Mouse (Mus musculus) olfactory bulb, adult 2 months (tissue): ENCODE measurements around the gene AW011738. TPM values are rescaled to one million over a fixed set of nuclear protein-coding genes. Genes with fewer than 3 reads are reported as not detected.

Source experiments
- H3K27ac ChIP-seq: fragments of 200-500 bp; 2 replicates; pipeline ENCODE4 v1.5.1; 2012; ENCODE audit warnings: low read depth, low read length; ENCODE audit not compliant: insufficient read depth
- H3K4me1 ChIP-seq: fragments of 200-500 bp; 2 replicates; pipeline ENCODE4 v1.6.1; 2012; ENCODE audit warnings: low read length; ENCODE audit not compliant: control insufficient read depth, insufficient read depth
- H3K4me3 ChIP-seq: fragments of 200-500 bp; 2 replicates; pipeline ENCODE4 v1.5.1; 2012; ENCODE audit warnings: mild to moderate bottlenecking, low read depth, low read length, moderate library complexity; ENCODE audit not compliant: insufficient read depth
- CTCF ChIP-seq: fragments of 200-500 bp; IDR thresholded peaks from 2 replicates; pipeline ENCODE4 v1.5.1; 2012; ENCODE audit warnings: low read depth, mild to moderate bottlenecking, low read length, moderate library complexity; ENCODE audit not compliant: insufficient read depth
- POLR2A ChIP-seq: fragments of 200-500 bp; IDR thresholded peaks from 2 replicates; pipeline ENCODE4 v1.6.1; 2012; ENCODE audit warnings: mild to moderate bottlenecking, low read depth, low read length, moderate library complexity; ENCODE audit not compliant: insufficient read depth
- WGBS: fragments of 180-500 bp; shearing (Covaris S2); methylation state at CpG from one replicate; pipeline ENCODE4 v1.1.7; 2018; 5-methylcytosine and 5-hydroxymethylcytosine counted together
- polyA plus RNA-seq: library from polyadenylated mRNA; stranded (reverse); fragments of >200 nt; gene quantifications from 2 replicates; pipeline ENCODE4 v1.2.4, GENCODE M21; 2012; ENCODE audit warnings: low replicate concordance; ENCODE audit not compliant: missing spikeins, insufficient read depth, insufficient read length

Gene AW011738
- not detected in 2 replicates for polyA plus RNA-seq

DNA sequence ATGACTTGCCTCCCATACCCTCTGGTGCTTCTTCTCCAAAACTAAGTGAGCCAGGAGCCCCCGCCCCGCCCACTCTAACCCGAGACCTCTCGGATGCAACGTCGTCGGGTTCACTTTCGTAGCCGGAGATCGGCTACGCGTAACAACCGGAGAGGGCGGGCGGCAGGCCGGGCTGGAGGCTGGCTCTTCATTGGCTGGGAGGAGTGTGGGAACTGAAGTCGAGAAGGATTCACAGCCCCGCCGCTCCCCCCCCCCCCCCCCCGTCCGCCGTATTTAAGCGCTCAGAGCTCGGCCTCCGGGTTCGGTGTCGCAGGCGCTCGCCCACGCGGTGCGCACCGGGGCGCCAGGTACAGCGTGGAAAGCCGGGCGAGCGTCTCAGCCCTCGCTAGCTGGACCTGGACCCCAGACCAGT, at the start of gene AW011738:
Gene AW011738, plus strand, starts transcription at position 304 of the 412 bp plus-strand sequence.
- WGBS, result under 1% methylated on average over 33 of the region's 39 CpGs
- H3K4me1 ChIP-seq, result peaks cover 19% of the 10 kb centered on the region; the same call in 1 of the 2 replicates
- no peak for TF ChIP-seq CTCF
- no peak for TF ChIP-seq POLR2A
- H3K4me3 ChIP-seq, result peak within 1 kb of the TSS; percentile 83
- H3K27ac ChIP-seq, result peak within 1 kb of the TSS; percentile 79

DNA sequence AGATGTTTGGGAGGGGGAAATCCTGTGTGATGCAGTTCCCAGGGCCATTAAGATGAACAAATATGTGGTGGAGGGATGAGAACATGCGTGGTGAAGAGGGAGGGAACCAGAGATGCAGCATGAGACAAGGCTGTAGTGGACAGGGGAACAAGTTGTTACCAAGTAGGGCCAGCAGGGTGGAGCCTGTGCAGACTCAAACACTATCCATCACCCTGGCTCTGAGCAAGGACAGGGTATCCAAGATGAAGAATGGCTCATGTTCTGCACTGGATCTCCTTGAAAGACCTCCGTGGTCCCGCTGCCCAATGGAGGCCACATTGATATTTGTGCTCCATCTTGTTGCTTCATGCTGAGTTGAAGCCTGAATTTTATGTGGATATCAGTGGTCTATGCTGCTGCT, 48.3 kb upstream of the AW011738 start:
- TF ChIP-seq POLR2A (no peak), CTCF (no peak)
- no peak overlapping the region for H3K27ac ChIP-seq
- no peaks in the 10 kb centered on the region for H3K4me1 ChIP-seq
- no peak overlapping the region for H3K4me3 ChIP-seq
- 92% methylated on average over 3 of the region's 3 CpGs for WGBS

DNA sequence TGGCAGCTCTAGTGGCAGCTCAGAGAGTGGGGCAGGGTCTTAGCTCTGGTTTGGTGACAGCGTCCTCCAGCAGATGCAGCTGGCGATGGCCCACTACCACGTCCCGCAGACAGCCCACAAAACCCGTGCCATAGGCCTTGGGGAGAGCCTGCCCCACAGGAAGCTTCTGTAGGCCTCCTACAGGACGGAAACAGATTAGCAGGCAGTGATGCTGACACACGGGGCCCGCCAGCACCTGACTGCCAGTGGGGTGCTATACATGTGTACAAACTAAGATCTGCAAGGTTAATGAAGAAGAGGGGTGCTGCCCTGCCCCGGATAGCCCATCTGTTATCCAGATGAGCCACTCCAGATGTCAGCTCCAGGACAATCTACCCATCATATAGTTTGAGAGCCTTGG, 36.6 kb upstream of the AW011738 start:
- no peaks in the 10 kb centered on the region for H3K4me1 ChIP-seq
- H3K4me3 ChIP-seq, result no peak overlapping the region
- TF ChIP-seq CTCF (no peak), POLR2A (no peak)
- WGBS, result 85% methylated on average over 9 of the region's 9 CpGs
- H3K27ac ChIP-seq, result no peak overlapping the region

DNA sequence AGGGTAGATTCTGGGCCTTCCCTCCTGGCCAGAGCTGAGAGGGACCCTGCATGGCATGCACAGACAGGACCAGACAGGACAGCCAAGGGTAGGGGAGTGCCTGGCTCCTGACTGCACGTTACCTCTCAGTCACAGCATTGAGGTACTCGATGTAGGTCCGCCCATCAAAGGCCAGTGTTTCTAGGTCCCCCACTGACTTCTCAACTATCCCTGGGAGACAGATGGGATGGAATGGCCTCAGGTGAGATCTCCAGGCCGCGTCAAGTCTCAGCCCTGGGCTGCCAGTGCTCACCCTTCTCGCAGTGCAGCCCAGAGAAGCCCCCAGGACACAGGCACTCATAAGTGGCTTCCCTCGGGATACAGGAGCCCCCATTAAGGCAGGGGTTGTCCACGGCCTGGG, 34.5 kb upstream of the AW011738 start:
- Histone ChIP-seq H3K4me3 (no peak overlapping the region), H3K4me1 (no peaks in the 10 kb centered on the region), H3K27ac (no peak overlapping the region)
- no peak for TF ChIP-seq POLR2A
- TF ChIP-seq CTCF, result no peak
- 91% methylated on average over 8 of the region's 8 CpGs for WGBS

DNA sequence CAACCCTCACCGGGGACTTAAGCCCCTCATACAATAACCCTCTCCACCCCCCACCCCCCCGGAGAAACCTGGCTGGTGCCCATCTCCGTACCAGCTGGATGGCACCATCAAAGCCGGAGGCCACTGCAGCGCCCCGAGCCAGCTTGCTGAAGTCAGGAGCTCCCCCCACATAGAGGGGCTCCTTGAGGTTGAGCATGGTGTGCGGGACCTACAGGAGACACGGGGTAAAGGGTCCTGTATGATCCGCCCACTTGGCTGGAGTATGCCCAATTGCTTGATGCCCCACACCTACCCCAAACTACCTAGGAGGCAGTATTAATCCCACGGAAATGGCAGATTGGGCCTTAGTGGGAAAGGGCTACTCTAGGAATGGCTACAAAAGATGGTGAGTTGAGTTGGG, 34.0 kb upstream of the AW011738 start:
- H3K4me3 ChIP-seq, result no peak overlapping the region
- H3K27ac ChIP-seq, result no peak overlapping the region
- WGBS, result 93% methylated on average over 10 of the region's 10 CpGs
- no peaks in the 10 kb centered on the region for H3K4me1 ChIP-seq
- TF ChIP-seq POLR2A, result no peak
- no peak for TF ChIP-seq CTCF

DNA sequence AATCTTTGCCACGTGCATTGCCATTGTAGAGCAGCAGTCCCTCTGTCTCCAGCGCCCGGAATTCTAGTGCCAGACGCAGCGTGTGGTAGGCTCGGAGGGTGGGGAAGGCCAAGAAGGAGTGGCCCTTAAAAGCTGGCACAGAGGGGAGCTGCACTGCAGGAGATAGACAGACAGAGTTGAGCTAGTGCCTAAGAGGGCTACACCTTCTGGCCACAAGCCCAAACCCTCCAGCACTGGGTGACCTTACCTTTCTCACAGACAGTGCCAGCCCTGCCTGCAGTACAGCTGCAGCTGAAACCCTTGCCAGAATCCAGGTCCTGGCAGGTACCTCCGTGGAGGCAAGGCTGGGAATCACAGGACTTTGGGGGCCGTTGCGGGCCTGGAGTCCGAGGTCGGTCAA, 31.3 kb upstream of the AW011738 start:
- WGBS, result 89% methylated on average over 11 of the region's 11 CpGs
- H3K4me1 ChIP-seq, result no peaks in the 10 kb centered on the region
- TF ChIP-seq CTCF, result no peak
- TF ChIP-seq POLR2A, result no peak
- H3K4me3 ChIP-seq, result no peak overlapping the region
- H3K27ac ChIP-seq, result no peak overlapping the region

DNA sequence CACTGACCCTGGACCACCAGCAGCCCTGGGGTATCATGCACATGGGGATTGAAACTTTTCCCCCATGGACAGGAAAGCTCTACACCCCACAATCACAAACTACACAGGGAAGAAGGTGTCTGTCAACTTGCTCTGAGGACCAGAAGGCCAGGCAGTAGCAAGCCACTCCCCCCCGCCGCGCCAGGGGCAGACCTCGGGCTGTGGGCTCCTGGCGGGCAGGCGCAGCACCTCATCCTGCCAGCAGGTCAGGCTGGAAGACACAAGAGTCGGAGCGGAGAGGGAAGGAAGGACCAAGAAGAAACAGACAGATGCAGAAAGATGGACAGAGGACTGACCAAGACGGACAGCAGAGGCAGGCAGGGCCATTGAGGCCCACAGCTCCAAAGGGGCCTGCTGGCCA, 25.5 kb upstream of the AW011738 start:
- peaks cover 7% of the 10 kb centered on the region; the same call in 1 of the 2 replicates for H3K4me1 ChIP-seq
- WGBS, result 90% methylated on average over 9 of the region's 9 CpGs
- no peak overlapping the region for H3K4me3 ChIP-seq
- H3K27ac ChIP-seq, result no peak overlapping the region
- TF ChIP-seq CTCF (no peak), POLR2A (no peak)

DNA sequence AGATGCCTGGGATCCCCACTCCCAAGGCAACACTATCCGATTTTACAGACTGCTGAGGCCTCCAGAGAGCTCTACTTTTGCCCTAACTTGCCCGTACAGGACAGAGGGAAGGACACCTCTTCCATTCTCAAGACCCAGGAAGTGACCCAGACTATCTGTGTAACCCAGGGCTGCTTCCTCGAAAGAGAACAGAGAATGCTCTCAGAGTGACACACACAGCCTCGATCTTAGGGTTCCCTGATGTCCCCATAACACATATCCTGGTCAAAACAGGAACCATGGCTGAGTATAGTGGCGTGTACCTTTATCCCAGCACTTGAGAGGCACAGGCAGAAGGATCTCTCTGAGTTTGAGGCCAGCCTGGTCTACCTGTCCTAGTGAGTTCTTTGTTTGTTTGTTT, 19.4 kb upstream of the AW011738 start:
- peaks cover 37% of the 10 kb centered on the region for H3K4me1 ChIP-seq
- TF ChIP-seq CTCF, result no peak
- TF ChIP-seq POLR2A, result no peak

DNA sequence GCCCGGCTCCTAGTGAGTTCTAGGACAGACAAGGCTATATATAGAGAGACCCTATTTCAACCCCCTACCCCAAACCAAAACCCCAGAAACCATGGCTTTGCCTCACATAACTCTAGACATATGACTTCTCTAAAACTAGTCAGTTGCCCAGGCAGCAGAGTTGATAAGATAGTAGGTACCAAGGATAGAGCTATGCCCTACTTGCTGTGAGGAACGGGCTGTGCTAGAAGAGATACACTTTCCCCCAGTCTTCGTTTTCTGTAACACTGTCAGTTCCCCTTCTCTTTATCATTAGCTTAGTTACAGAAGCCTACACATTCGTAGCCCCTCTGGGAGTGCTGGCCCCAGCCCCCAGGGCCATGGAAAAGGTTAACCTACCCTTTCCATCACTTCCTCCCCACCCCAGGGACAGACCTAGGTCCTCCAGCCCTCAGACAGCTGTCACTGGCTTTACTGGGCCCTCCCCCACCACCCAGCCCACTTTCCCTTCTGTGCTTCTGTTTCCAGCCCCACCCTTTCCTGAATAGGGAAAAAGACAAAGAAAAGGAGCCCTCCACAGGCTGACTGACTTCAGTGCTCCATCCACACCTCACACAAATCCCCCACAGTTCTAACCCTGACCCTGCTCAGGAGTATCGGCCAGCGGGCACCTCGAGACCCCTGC, 18.7 kb upstream of the AW011738 start:
- Histone ChIP-seq H3K4me3 (peak overlapping the region; percentile 52), H3K27ac (peak overlapping the region; percentile 78; the same call in 1 of the 2 replicates), H3K4me1 (peaks cover 39% of the 10 kb centered on the region)
- TF ChIP-seq POLR2A (no peak), CTCF (no peak)
- 62% methylated on average over 7 of the region's 7 CpGs for WGBS

More for the DNA sequence above, 19.4 kb upstream of the AW011738 start:
- no peak overlapping the region for H3K4me3 ChIP-seq
- WGBS, result 77% methylated on average over 5 of the region's 5 CpGs
- no peak overlapping the region for H3K27ac ChIP-seq

DNA sequence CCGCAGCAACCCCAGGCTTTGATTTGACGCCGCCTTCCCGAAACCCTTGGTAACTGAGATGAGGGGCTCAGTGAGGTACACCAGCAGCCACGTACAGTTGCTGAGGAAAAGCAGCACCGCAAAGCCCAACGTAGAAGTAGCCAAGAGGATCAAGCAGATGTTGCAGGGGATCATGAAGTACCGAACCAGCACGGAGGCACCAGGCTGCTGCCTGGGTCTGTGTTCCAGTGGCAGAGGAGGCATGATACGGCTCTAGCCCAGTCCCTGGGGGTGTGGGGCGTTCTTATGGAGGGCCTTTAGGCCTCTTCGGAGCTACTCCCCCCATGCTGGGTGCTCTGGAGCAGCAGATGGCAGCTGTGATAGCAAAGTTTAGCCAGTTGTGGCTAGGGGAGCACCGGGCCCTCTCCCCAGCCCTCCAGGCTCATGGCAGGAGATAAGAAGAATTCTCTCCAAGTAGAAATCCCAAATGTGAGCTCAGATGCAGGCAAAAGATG, 17.6 kb upstream of the AW011738 start:
- H3K4me3 ChIP-seq, result peak overlapping the region; percentile 52
- H3K4me1 ChIP-seq, result peaks cover 40% of the 10 kb centered on the region
- H3K27ac ChIP-seq, result peak overlapping the region; percentile 78
- no peak for TF ChIP-seq CTCF
- no peak for TF ChIP-seq POLR2A
- WGBS, result 17% methylated on average over 13 of the region's 13 CpGs
